Mouse (Mus musculus): ENCODE data around the gene Prrt1.

DNA sequence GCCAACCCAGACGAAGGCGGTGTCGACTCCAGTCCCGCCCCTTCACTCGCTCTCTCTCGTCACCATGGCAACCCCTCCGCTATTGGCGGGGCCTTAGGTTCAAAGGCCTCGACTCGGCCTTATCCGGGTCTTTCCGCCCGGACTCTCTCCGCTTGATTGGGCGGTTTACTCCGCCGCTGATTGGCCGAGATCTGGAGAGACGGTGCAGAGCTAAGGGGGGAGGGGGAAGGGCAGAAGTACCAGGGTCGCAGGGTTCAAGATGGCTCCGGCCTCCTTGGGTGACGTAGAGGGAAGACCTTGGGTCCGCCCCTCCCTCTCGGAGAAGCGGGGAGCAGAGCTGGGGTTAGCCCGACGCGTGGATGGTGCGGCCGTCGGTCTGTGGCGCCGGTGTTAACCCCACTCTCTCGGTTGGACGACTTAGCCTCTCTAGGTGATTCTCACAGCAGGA, 25.2 kb upstream of the Prrt1 start, which contains the start of gene Agpat1:
- no peak for TF ChIP-seq CTCF (IDR thresholded peaks at IDR 0.05; ENCODE audit: insufficient read depth, low read depth, low read length)
- TF ChIP-seq POLR2A (IDR thresholded peaks at IDR 0.05; ENCODE audit: insufficient read depth, low read depth, low read length), result peak; percentile 76

Measured in olfactory bulb, adult 2 months (tissue).